Mouse (Mus musculus): ENCODE results near the gene Serping1. TPM values are rescaled to one million over a fixed set of nuclear protein-coding genes. Genes with fewer than 3 reads are reported as not detected.
A peak's percentile ranks its signal among the peaks of the same experiment; 100 is the strongest.

Serping1 gene
- polyA plus RNA-seq, 1 experiment from 2014 or later = 0.07 TPM

DNA sequence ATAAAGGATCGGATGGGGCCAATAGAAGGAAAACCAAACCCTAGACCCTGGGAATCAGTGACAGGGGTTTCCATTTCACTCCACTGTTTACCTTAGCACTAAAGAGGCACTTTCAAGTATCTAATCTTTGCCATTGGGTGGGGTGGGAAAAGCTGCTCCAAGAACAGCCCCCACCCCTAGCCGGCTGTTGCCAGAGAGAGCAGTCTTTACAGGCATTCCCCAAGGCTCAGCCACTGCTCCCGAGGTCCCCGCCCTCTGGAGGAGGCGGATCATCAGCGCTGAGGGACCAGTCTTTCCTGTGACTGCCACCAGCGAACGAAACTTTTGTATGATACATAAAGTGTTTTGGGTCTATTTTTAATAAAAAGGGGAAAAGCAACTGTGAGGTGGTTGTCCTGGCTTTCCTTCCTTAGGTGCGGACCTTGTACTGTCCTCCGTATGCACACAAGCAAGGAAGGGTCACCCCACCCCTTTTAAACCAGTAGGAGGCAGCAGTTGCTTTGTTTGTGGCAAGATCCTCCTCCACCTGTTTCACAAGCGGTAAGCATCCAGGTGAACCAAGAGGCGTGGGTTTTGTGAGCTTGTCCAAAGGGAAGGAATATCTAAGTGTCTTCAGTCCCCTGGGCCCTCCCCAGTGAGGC is 36.9 kb downstream of the Serping1 start:
- Histone ChIP-seq H3K36me3 (ENCODE audit: inconsistent target) (no peaks in the 10 kb centered on the region), H3K4me3 (ENCODE audit: inconsistent target) (no peak overlapping the region), H3K79me2 (ENCODE audit: inconsistent target) (no peaks in the 10 kb centered on the region), H3K27ac (no peak overlapping the region)
- 20% methylated on average over 12 of the region's 12 CpGs for WGBS (ENCODE audit: missing documents)

DNA sequence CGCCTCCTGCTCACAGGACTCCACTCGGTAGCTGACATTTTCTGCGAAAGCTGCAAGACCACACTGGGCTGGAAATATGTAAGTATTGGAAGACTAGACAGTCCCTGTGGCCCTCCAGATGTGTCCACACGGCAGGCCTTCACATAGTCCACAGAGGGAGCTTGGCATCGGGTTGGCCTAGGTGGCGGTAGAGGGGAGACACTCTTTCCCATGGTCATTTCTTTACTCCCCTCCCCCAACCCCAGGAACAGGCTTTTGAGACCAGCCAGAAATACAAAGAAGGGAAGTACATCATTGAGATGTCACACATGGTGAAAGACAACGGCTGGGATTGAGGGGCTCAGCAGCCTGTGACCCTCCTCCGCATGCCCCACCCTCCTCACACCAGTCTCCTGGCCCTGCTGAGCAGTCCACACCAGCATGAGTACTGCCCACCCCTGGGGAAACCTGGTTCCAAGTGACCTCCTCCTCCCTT is 37.8 kb downstream of the Serping1 start:
- no peak overlapping the region for H3K4me3 ChIP-seq (ENCODE audit: inconsistent target)
- H3K27ac ChIP-seq = no peak overlapping the region

GRCm38 (mm10) chr2:84736312-84737161 is 38.7 kb downstream of the Serping1 start:
- H3K36me3 ChIP-seq (ENCODE audit: inconsistent target) = no peaks in the 10 kb centered on the region
- 26% methylated on average over 27 of the region's 27 CpGs for WGBS (ENCODE audit: missing documents)
- H3K27ac ChIP-seq = no peak overlapping the region
- H3K79me2 ChIP-seq (ENCODE audit: inconsistent target) = no peaks in the 10 kb centered on the region
- H3K4me3 ChIP-seq (ENCODE audit: inconsistent target) = no peak overlapping the region

More for the DNA sequence above, 37.8 kb downstream of the Serping1 start:
- Histone ChIP-seq H3K79me2 (ENCODE audit: inconsistent target) (no peaks in the 10 kb centered on the region), H3K36me3 (ENCODE audit: inconsistent target) (no peaks in the 10 kb centered on the region)
- WGBS (ENCODE audit: missing documents) = 27% methylated on average over 8 of the region's 8 CpGs

DNA sequence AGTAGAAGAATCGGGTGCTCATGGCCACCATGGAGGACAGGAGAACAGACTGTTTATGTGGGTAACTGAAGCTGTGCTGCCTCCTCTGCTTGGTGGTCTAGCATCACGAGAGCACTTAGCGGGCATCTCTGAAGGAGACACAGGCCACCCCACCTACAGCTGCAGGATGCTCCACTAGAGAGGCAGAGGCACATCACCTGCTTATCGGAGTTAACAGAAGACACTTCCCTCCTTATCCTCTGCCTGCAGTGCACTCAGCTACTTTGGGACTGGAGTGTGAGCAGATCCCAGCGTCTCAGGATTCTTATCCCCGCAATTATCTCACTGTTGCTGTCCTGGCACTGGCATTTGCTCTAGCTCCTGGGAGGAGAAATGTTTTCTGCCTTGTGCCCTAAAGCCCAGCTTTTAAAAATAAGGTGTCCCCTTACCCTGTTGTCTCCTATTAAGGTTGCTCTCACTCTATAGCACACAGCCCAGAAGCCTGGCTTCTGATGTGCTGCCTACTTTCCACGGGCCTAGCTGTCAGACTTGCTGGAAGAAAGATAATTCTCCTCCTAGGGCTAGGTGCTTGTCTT is 39.8 kb downstream of the Serping1 start:
- no peak overlapping the region for H3K4me3 ChIP-seq (ENCODE audit: inconsistent target)
- no peaks in the 10 kb centered on the region for H3K36me3 ChIP-seq (ENCODE audit: inconsistent target)
- H3K27ac ChIP-seq = no peak overlapping the region
- 25% methylated on average over 7 of the region's 7 CpGs for WGBS (ENCODE audit: missing documents)
- H3K79me2 ChIP-seq (ENCODE audit: inconsistent target) = no peaks in the 10 kb centered on the region

DNA sequence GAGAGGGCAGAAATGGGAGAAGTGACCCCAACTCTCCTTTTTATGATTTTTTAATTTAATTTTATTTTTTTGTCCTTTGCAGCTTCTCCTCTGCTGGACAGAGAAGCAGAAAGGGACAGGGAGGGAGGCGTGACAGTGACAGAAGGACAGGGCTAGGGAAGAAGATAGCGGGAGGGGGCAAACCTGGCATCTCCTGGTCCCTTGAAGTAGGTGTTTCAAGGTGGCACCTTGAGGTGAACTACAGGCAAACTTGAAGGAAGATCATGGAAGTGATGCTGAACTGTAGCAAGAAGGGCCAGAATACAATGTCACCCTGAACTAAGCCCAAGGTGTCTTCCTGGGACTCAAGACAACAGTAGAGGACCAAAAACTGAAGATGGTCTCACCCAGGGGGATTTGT is 40.3 kb downstream of the Serping1 start:
- no peaks in the 10 kb centered on the region for H3K36me3 ChIP-seq (ENCODE audit: inconsistent target)
- no peaks in the 10 kb centered on the region for H3K79me2 ChIP-seq (ENCODE audit: inconsistent target)
- H3K27ac ChIP-seq = no peak overlapping the region
- H3K4me3 ChIP-seq (ENCODE audit: inconsistent target) = no peak overlapping the region
- WGBS (ENCODE audit: missing documents) = 26% methylated on average over 2 of the region's 2 CpGs

DNA sequence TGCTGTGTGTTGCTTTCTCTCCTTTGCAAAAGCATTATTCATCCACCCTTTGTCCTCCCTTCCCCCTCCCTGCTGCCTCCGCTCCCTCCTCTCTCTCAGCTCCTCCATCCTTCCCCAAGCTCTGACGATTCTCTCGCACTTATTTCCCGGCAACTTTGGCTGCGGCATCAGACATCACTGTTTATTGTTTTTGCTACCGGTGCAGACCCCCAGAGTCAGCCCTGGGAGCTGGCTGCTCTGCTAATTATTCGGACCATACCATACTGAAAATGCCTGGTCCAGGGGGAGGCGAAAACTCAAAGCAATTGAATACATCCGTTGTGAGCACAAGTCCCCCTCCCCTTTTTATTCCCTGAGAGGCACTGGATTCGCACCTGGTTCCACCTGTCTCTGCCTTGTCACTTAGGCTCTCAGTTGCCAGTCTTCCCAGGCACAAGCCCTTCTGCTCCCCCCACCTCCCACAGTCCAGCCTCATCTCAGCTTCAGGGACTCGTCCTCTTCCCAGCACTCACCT is 40.8 kb downstream of the Serping1 start:
- no peaks in the 10 kb centered on the region for H3K36me3 ChIP-seq (ENCODE audit: inconsistent target)
- 2% methylated on average over 11 of the region's 11 CpGs for WGBS (ENCODE audit: missing documents)
- H3K27ac ChIP-seq = no peak overlapping the region
- no peaks in the 10 kb centered on the region for H3K79me2 ChIP-seq (ENCODE audit: inconsistent target)
- no peak overlapping the region; the same call in 1 of the 2 replicates for H3K4me3 ChIP-seq (ENCODE audit: inconsistent target)

GRCm38 (mm10) chr2:84733579-84734300 is 41.5 kb downstream of the Serping1 start, which contains the start of gene Ypel4:
Gene Ypel4 (plus strand): TSS chr2:84734058.
- Histone ChIP-seq H3K4me3 (ENCODE audit: inconsistent target) (no peak within 1 kb of the TSS; the same call in 1 of the 2 replicates), H3K79me2 (ENCODE audit: inconsistent target) (no peaks in the 10 kb centered on the region), H3K27ac (no peak within 1 kb of the TSS), H3K36me3 (ENCODE audit: inconsistent target) (no peaks in the 10 kb centered on the region)
- WGBS (ENCODE audit: missing documents) = 5% methylated on average over 8 of the region's 8 CpGs

- no peaks in the 10 kb centered on the region for H3K36me3 ChIP-seq (ENCODE audit: inconsistent target)
- no peak overlapping the region for H3K4me3 ChIP-seq (ENCODE audit: inconsistent target)
- H3K27ac ChIP-seq = no peak overlapping the region
- H3K79me2 ChIP-seq (ENCODE audit: inconsistent target) = no peaks in the 10 kb centered on the region
- 100% methylated on average over 1 of the region's 1 CpGs for WGBS (ENCODE audit: missing documents)
Observed at GRCm38 (mm10) chr2:84732394-84732793, 42.9 kb downstream of the Serping1 start.

GRCm38 (mm10) chr2:84731206-84731605 is 44.0 kb downstream of the Serping1 start:
- Histone ChIP-seq H3K79me2 (ENCODE audit: inconsistent target) (peaks cover 9% of the 10 kb centered on the region), H3K4me3 (ENCODE audit: inconsistent target) (no peak overlapping the region), H3K27ac (no peak overlapping the region), H3K36me3 (ENCODE audit: inconsistent target) (no peaks in the 10 kb centered on the region)
- WGBS (ENCODE audit: missing documents) = 86% methylated on average over 3 of the region's 3 CpGs

- 92% methylated on average over 5 of the region's 5 CpGs for WGBS (ENCODE audit: missing documents)
- Histone ChIP-seq H3K4me3 (ENCODE audit: inconsistent target) (peak overlapping the region; percentile 81; the same call in 1 of the 2 replicates), H3K27ac (peak overlapping the region; percentile 78), H3K36me3 (ENCODE audit: inconsistent target) (peaks cover 14% of the 10 kb centered on the region; the same call in 1 of the 2 replicates), H3K79me2 (ENCODE audit: inconsistent target) (peaks cover 39% of the 10 kb centered on the region)
Observed at GRCm38 (mm10) chr2:84728191-84728590, 47.1 kb downstream of the Serping1 start.

DNA sequence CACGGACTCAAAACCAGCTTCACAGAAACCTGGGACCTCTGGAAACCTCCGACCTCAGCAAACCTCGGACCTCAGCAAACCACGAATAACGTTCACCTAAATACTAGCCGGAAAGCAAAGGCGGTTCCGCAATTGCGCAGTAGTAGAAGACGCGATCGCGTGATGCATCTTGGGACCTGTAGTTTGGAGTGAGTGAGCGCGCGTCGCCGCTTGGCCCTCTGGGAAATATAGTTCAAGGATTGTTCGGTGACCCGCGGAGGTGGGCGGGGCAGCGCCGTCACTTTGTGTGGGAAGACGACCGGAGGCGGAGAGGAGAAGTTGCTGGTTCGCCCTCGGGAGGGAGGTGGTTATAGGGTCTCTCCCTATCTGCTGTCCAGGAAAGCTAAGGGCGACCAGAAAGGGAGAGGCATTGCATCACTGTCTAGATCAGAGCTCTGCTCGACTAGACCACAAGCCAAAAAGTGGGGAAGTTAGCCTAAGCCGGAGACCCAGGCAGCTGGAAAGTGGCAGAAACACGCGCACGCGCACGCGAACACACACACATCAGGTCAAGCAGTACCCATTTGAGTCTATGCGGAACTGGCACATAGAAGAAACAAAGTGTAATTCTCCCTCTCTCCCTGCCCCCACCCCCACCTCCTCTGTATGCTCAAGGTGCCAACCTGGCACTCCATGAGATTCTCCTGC is 47.9 kb downstream of the Serping1 start, which contains the start of gene Clp1:
Gene Clp1, minus strand, starts transcription at position 179 of the 687 bp plus-strand sequence.
- Histone ChIP-seq H3K79me2 (ENCODE audit: inconsistent target) (peaks cover 45% of the 10 kb centered on the region), H3K36me3 (ENCODE audit: inconsistent target) (peaks cover 17% of the 10 kb centered on the region; the same call in 1 of the 2 replicates), H3K4me3 (ENCODE audit: inconsistent target) (peak within 1 kb of the TSS; percentile 81), H3K27ac (peak within 1 kb of the TSS; percentile 78)
- under 1% methylated on average over 39 of the region's 39 CpGs for WGBS (ENCODE audit: missing documents)

- peak overlapping the region; percentile 78 for H3K27ac ChIP-seq
- peak overlapping the region; percentile 81 for H3K4me3 ChIP-seq (ENCODE audit: inconsistent target)
- 2% methylated on average over 9 of the region's 9 CpGs for WGBS (ENCODE audit: missing documents)
- H3K36me3 ChIP-seq (ENCODE audit: inconsistent target) = peaks cover 17% of the 10 kb centered on the region; the same call in 1 of the 2 replicates
- H3K79me2 ChIP-seq (ENCODE audit: inconsistent target) = peaks cover 49% of the 10 kb centered on the region
Observed at GRCm38 (mm10) chr2:84726716-84727115, 48.5 kb downstream of the Serping1 start.

GRCm38 (mm10) chr2:84725770-84726169 is 49.5 kb downstream of the Serping1 start:
- peaks cover 49% of the 10 kb centered on the region for H3K79me2 ChIP-seq (ENCODE audit: inconsistent target)
- WGBS (ENCODE audit: missing documents) = 92% methylated on average over 10 of the region's 10 CpGs
- H3K36me3 ChIP-seq (ENCODE audit: inconsistent target) = peaks cover 17% of the 10 kb centered on the region; the same call in 1 of the 2 replicates
- H3K4me3 ChIP-seq (ENCODE audit: inconsistent target) = peak overlapping the region; percentile 81; the same call in 1 of the 2 replicates
- H3K27ac ChIP-seq = no peak overlapping the region

All from macrophage (primary cell).